Mouse (Mus musculus) heart, embryonic 15.5 days (tissue): ENCODE results near the gene Phb2. TPM values are rescaled to one million over a fixed set of nuclear protein-coding genes. Genes with fewer than 3 reads are reported as not detected.

ENCODE experiments used
- ATAC-seq: fragments of 200-750 bp; cut with Nextera tagmentation; replicated peaks from 2 replicates; pipeline ENCODE4 v1.8.0; 2017; ENCODE audit warnings: low read depth, moderate TSS enrichment; ENCODE audit not compliant: insufficient number of reproducible peaks, insufficient read depth, low FRiP score
- H3K27ac ChIP-seq: fragments of 300-500 bp; sonication (generic); 2 replicates; pipeline ENCODE4 v1.5.1; 2015; ENCODE audit warnings: mild to moderate bottlenecking, inconsistent platforms
- H3K27me3 ChIP-seq: fragments of 300-500 bp; sonication (generic); 2 replicates; pipeline ENCODE4 v1.6.1; 2015; ENCODE audit warnings: inconsistent platforms
- H3K36me3 ChIP-seq: fragments of 300-500 bp; sonication (generic); 2 replicates; pipeline ENCODE4 v1.6.1; 2015; ENCODE audit warnings: mild to moderate bottlenecking, inconsistent platforms
- H3K4me1 ChIP-seq: fragments of 300-500 bp; sonication (generic); replicated peaks from 2 replicates; pipeline ENCODE4 v1.6.1; 2015; ENCODE audit warnings: inconsistent platforms
- H3K4me2 ChIP-seq: fragments of 300-500 bp; sonication (generic); 2 replicates; pipeline ENCODE4 v1.6.1; 2015; ENCODE audit warnings: inconsistent platforms, mild to moderate bottlenecking, moderate library complexity
- H3K4me3 ChIP-seq: fragments of 300-500 bp; sonication (generic); 2 replicates; pipeline ENCODE4 v1.5.1; 2015; ENCODE audit warnings: mild to moderate bottlenecking, inconsistent platforms
- H3K9ac ChIP-seq: fragments of 300-500 bp; sonication (generic); 2 replicates; pipeline ENCODE4 v1.6.1; 2015; ENCODE audit warnings: mild to moderate bottlenecking, inconsistent platforms
- H3K9me3 ChIP-seq: fragments of 300-500 bp; sonication (generic); replicated peaks from 2 replicates; pipeline ENCODE4 v1.6.1; 2016; ENCODE audit warnings: inconsistent platforms
- WGBS: fragments of 180-500 bp; shearing (Covaris S2); methylation state at CpG from one replicate; pipeline ENCODE4 v1.1.7; 2015; ENCODE audit warnings: mixed read lengths; 5-methylcytosine and 5-hydroxymethylcytosine counted together
- microRNA counts: library from miRNA; unstranded; fragments of <30 nt; microRNA quantifications from one replicate; lab custom pipeline; 2016
- microRNA-seq: library from miRNA; unstranded; fragments of <30 nt; microRNA quantifications from one replicate; pipeline ENCODE4, GENCODE M21; 2016
- polyA plus RNA-seq: library from polyadenylated mRNA; unstranded; fragments of >200 nt; fragmentation: Nextera tagmentation; extraction: Ambion mirVana; gene quantifications from 2 replicates; pipeline ENCODE4 v1.2.1, GENCODE M21; 2015

Phb2 gene
- polyA plus RNA-seq, 1 experiment from 2014 or later, result 307 TPM

GRCm38 (mm10) chr6:124755831-124756595 is 43.9 kb downstream of the Phb2 start, which contains the start of the genes Gm45234 and Atn1:
TSS of gene Gm45234 (minus strand) at chr6:124756021.
TSS of gene Atn1 (minus strand) at chr6:124756524.
- ATAC-seq, result peak; percentile 73
- H3K4me3 ChIP-seq, result peak within 1 kb of the TSS; percentile 84
- peak within 1 kb of the TSS; percentile 87 for H3K4me2 ChIP-seq
- H3K27ac ChIP-seq, result peak within 1 kb of the TSS; percentile 96
- under 1% methylated on average over 41 of the region's 100 CpGs for WGBS
- H3K9ac ChIP-seq, result peak within 1 kb of the TSS; percentile 89
- H3K36me3 ChIP-seq, result no peaks in the 10 kb centered on the region
- peaks cover 48% of the 10 kb centered on the region for H3K4me1 ChIP-seq
- H3K9me3 ChIP-seq, result no peaks in the 10 kb centered on the region
- H3K27me3 ChIP-seq, result no peaks in the 10 kb centered on the region

- H3K27me3 ChIP-seq, result no peaks in the 10 kb centered on the region
- ATAC-seq, result peak; percentile 78
- no peaks in the 10 kb centered on the region for H3K9me3 ChIP-seq
- H3K4me3 ChIP-seq, result peak overlapping the region; percentile 84
- peak overlapping the region; percentile 87 for H3K4me2 ChIP-seq
- H3K4me1 ChIP-seq, result peaks cover 48% of the 10 kb centered on the region
- peak overlapping the region; percentile 96 for H3K27ac ChIP-seq
- no peaks in the 10 kb centered on the region for H3K36me3 ChIP-seq
- H3K9ac ChIP-seq, result peak overlapping the region; percentile 89
- under 1% methylated on average over 49 of the region's 54 CpGs for WGBS
Measured at GRCm38 (mm10) chr6:124756652-124757350, 44.7 kb downstream of the Phb2 start.

- no peaks in the 10 kb centered on the region for H3K36me3 ChIP-seq
- peaks cover 48% of the 10 kb centered on the region for H3K4me1 ChIP-seq
- H3K9me3 ChIP-seq, result no peaks in the 10 kb centered on the region
- H3K27me3 ChIP-seq, result no peaks in the 10 kb centered on the region
- ATAC-seq, result no peak
- 15% methylated on average over 5 of the region's 5 CpGs for WGBS
- peak overlapping the region; percentile 84 for H3K4me3 ChIP-seq
- H3K4me2 ChIP-seq, result peak overlapping the region; percentile 87
- H3K9ac ChIP-seq, result peak overlapping the region; percentile 89
- peak overlapping the region; percentile 96 for H3K27ac ChIP-seq
Measured at GRCm38 (mm10) chr6:124757351-124757880, 45.3 kb downstream of the Phb2 start.

DNA sequence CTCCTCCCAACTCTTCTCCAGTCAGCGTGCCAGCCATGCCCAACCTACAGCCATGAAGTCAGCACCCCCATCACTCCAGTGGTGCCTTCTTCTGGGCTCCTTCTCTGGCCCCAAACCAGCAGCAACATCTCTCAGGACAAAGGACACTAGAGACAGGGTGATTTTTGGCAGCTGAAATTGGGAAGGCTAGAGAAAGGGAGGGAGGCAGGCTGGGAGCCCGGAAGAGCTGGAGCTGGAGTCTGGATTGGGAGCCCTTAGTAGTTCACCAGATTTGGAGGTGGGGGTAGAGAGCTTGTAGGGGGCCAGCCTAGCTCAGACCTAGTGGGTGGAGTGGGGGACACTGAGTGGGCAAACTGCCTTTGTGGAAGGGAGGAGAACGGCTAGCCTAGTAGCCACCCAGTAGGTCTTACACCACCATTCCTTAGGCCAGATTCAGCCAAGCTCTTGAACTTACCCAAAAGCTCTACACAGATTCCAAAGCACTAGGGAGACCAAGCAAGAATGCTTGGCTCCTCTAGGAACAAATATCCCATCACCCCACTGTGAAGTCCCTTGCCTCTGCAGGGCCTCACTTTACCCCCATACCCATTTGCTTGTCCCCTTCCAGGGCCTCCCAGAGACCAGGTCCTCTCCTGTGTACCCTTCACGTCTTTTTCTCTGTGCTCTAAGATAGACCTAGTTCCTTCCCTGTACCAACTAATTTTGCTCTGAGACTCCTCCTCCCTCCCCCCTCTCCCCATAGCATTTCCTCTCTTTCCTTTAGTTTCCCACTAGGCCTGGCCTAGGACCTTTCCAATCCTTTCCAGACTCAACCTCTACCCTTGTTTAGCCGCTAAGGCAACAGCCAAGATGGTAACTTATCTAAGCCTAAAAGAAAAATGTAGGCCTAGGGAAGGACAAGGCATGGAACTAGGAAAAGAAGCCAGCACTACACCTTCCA is 46.0 kb downstream of the Phb2 start:
- H3K9ac ChIP-seq, result peak overlapping the region; percentile 89
- WGBS, result 35% methylated on average over 5 of the region's 5 CpGs

DNA sequence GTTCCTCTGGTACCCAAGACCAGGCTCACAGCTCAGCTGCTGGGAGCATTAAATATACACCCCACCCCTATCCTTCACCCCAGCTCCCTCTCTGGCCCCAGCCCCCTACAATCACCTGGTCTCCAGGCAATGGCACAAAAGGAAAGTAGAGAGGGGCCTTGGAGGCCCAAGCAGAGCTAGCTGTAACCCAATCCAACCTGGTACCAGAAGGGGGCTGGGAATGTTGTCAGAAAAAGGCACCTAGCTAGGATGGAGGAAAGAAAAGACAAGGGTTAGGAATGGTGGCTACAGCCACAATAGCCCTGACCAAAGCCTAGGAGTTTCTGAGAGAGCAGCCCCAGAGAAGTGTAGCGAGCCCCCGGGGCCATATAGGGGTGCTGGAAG is 46.7 kb downstream of the Phb2 start:
- WGBS, result 38% methylated on average over 2 of the region's 2 CpGs
- Histone ChIP-seq H3K27me3 (no peaks in the 10 kb centered on the region), H3K4me2 (peak overlapping the region; percentile 87), H3K36me3 (no peaks in the 10 kb centered on the region), H3K27ac (peak overlapping the region; percentile 96), H3K9me3 (no peaks in the 10 kb centered on the region), H3K4me1 (peaks cover 45% of the 10 kb centered on the region), H3K4me3 (peak overlapping the region; percentile 13), H3K9ac (peak overlapping the region; percentile 26; the same call in 1 of the 2 replicates)
- ATAC-seq, result no peak

More for the DNA sequence above, 46.0 kb downstream of the Phb2 start:
- H3K36me3 ChIP-seq, result no peaks in the 10 kb centered on the region
- ATAC-seq, result no peak
- peak overlapping the region; percentile 87 for H3K4me2 ChIP-seq
- H3K9me3 ChIP-seq, result no peaks in the 10 kb centered on the region
- H3K27me3 ChIP-seq, result no peaks in the 10 kb centered on the region
- peaks cover 48% of the 10 kb centered on the region for H3K4me1 ChIP-seq
- peak overlapping the region; percentile 84 for H3K4me3 ChIP-seq
- H3K27ac ChIP-seq, result peak overlapping the region; percentile 96

- H3K27ac ChIP-seq, result peak overlapping the region; percentile 96
- peak overlapping the region; percentile 26; the same call in 1 of the 2 replicates for H3K9ac ChIP-seq
- H3K9me3 ChIP-seq, result no peaks in the 10 kb centered on the region
- 1% methylated on average over 5 of the region's 5 CpGs for WGBS
- ATAC-seq, result no peak; the same call in 1 of the 2 replicates
- no peaks in the 10 kb centered on the region for H3K27me3 ChIP-seq
- H3K4me1 ChIP-seq, result peaks cover 41% of the 10 kb centered on the region
- peak overlapping the region; percentile 13 for H3K4me3 ChIP-seq
- no peaks in the 10 kb centered on the region for H3K36me3 ChIP-seq
- peak overlapping the region; percentile 87 for H3K4me2 ChIP-seq
Measured at GRCm38 (mm10) chr6:124759259-124759658, 47.1 kb downstream of the Phb2 start.

DNA sequence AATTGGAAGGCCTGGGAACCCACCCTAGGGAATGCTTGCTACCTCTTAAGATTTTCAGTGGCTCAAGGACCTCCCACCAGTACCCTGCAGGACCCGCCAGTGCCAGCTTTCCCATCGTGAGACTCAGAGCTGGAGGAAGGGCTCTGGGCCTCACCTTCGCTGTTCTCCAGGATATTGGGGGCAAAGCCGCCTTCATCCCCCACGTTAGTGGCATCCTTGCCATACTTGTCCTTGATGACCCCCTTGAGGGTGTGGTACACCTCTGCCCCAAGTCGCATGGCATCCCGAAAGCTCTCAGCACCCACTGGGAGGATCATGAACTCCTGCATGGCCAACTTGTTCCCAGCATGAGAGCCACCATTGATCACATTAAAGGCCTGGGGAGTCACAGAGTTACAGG is 53.8 kb downstream of the Phb2 start:
- Histone ChIP-seq H3K27ac (no peak overlapping the region), H3K4me1 (peaks cover 28% of the 10 kb centered on the region), H3K27me3 (peaks cover 11% of the 10 kb centered on the region; the same call in 1 of the 2 replicates), H3K36me3 (no peaks in the 10 kb centered on the region), H3K4me2 (no peak overlapping the region), H3K4me3 (no peak overlapping the region), H3K9me3 (no peaks in the 10 kb centered on the region), H3K9ac (no peak overlapping the region)
- WGBS, result 80% methylated on average over 7 of the region's 7 CpGs
- ATAC-seq, result no peak

MicroRNA genes within 50 kb of the gene (microRNA counts, 519-probe panel; counts per million panel counts)
- microRNA mmu-miR-141 (lab: Ali Mortazavi, UCI), result 895 counts per million, percentile 3 among the panel's probes with 10 or more counts
- microRNA mmu-miR-200c (lab: Ali Mortazavi, UCI), result 2,284 counts per million, percentile 38 among the panel's probes with 10 or more counts

Small RNA genes lying within 50 kb of the gene (microRNA-seq; reads per million reads assigned to microRNA genes)
- gene Mir141 (237 reads per million, percentile 62 among the genes with 10 or more reads in this experiment), gene Mir200c (2,049 reads per million, percentile 83 among the genes with 10 or more reads in this experiment)

Other genes starting within 250 kb of the Phb2 start
- 0.73 and 1.5 TPM in 2 replicates for gene Clstn3, start 247.5 kb upstream of the Phb2 start, polyA plus RNA-seq
- 0.42 and 0.56 TPM in 2 replicates for gene C1rl, start 219.2 kb upstream of the Phb2 start, polyA plus RNA-seq
- gene C1ra, start 199.9 kb upstream of the Phb2 start, polyA plus RNA-seq, result 1.5 and 2.0 TPM in 2 replicates
- 2.0 and 3.6 TPM in 2 replicates for gene C1s1, start 170.0 kb upstream of the Phb2 start, polyA plus RNA-seq
- gene C1rb, start 142.0 kb upstream of the Phb2 start, polyA plus RNA-seq, result not detected in 2 replicates
- not detected in 2 replicates for gene C1s2, start 76.3 kb upstream of the Phb2 start, polyA plus RNA-seq
- gene Lpcat3, start 49.3 kb upstream of the Phb2 start, polyA plus RNA-seq, result 41.0 and 53.6 TPM in 2 replicates
- 108 and 121 TPM in 2 replicates for gene Emg1, start 158 bp upstream of the Phb2 start, polyA plus RNA-seq
- gene Ptpn6, start 26.4 kb downstream of the Phb2 start, polyA plus RNA-seq, result 5.6 and 21.1 TPM in 2 replicates
- 387 and 416 TPM in 2 replicates for gene Grcc10, start 29.0 kb downstream of the Phb2 start, polyA plus RNA-seq
- not detected in 2 replicates for gene Gm45234, start 43.7 kb downstream of the Phb2 start, polyA plus RNA-seq
- 9.3 and 11.7 TPM in 2 replicates for gene Atn1, start 44.2 kb downstream of the Phb2 start, polyA plus RNA-seq
- 2.7 and 4.3 TPM in 2 replicates for gene Eno2, start 57.3 kb downstream of the Phb2 start, polyA plus RNA-seq
- 0.83 and 1.0 TPM in 2 replicates for gene Lrrc23, start 67.4 kb downstream of the Phb2 start, polyA plus RNA-seq
- 7.0 and 9.8 TPM in 2 replicates for gene Spsb2, start 96.3 kb downstream of the Phb2 start, polyA plus RNA-seq
- gene Tpi1, start 102.0 kb downstream of the Phb2 start, polyA plus RNA-seq, result 1,247 and 1,352 TPM in 2 replicates
- 87.2 and 114 TPM in 2 replicates for gene Usp5, start 117.1 kb downstream of the Phb2 start, polyA plus RNA-seq
- gene Cdca3, start 117.2 kb downstream of the Phb2 start, polyA plus RNA-seq, result 117 and 128 TPM in 2 replicates
- 4.9 and 5.2 TPM in 2 replicates for gene Gnb3, start 127.9 kb downstream of the Phb2 start, polyA plus RNA-seq
- 14.0 and 24.2 TPM in 2 replicates for gene P3h3, start 145.4 kb downstream of the Phb2 start, polyA plus RNA-seq
- 2.2 and 2.4 TPM in 2 replicates for gene Gpr162, start 151.6 kb downstream of the Phb2 start, polyA plus RNA-seq
- gene Cd4, start 175.9 kb downstream of the Phb2 start, polyA plus RNA-seq, result 0.05 and 0.68 TPM in 2 replicates
- 1.2 and 1.7 TPM in 2 replicates for gene Lag3, start 199.4 kb downstream of the Phb2 start, polyA plus RNA-seq
- gene Ptms, start 207.8 kb downstream of the Phb2 start, polyA plus RNA-seq, result 255 and 294 TPM in 2 replicates
- 358 and 371 TPM in 2 replicates for gene Mlf2, start 219.1 kb downstream of the Phb2 start, polyA plus RNA-seq